Mouse (Mus musculus) heart, postnatal 0 days (tissue): ENCODE results near the gene Prdm1. TPM values are rescaled to one million over a fixed set of nuclear protein-coding genes. Genes with fewer than 3 reads are reported as not detected.

Experiments used
- ATAC-seq: fragments of 200-750 bp; cut with Nextera tagmentation; 2 replicates; pipeline ENCODE4 v1.8.0; 2017; ENCODE audit warnings: low read depth, moderate number of reproducible peaks, moderate library complexity; ENCODE audit not compliant: insufficient read depth
- DNase-seq: peaks from one replicate; pipeline ENCODE4 v3.0.0-alpha.2; 2016; ENCODE audit warnings: low spot score
- H3K27ac ChIP-seq: fragments of 300-500 bp; sonication (generic); 2 replicates; pipeline ENCODE4 v1.5.1; 2014; ENCODE audit warnings: low read depth, mild to moderate bottlenecking
- H3K27me3 ChIP-seq: fragments of 300-500 bp; sonication (generic); 2 replicates; pipeline ENCODE4 v1.6.1; 2014; ENCODE audit warnings: low read length, mixed read lengths; ENCODE audit not compliant: control insufficient read depth, insufficient read depth
- H3K36me3 ChIP-seq: fragments of 300-500 bp; sonication (generic); replicated peaks from 2 replicates; pipeline ENCODE4 v1.6.1; 2014; ENCODE audit warnings: low read length, mixed read lengths; ENCODE audit not compliant: control insufficient read depth, insufficient read depth
- H3K4me1 ChIP-seq: fragments of 300-500 bp; sonication (generic); 2 replicates; pipeline ENCODE4 v1.6.1; 2014; ENCODE audit warnings: antibody characterized with exemption; ENCODE audit not compliant: control insufficient read depth, insufficient read depth
- H3K4me2 ChIP-seq: fragments of 300-500 bp; sonication (generic); 2 replicates; pipeline ENCODE4 v1.6.1; 2014; ENCODE audit warnings: low read depth, mild to moderate bottlenecking, low read length, moderate library complexity
- H3K4me3 ChIP-seq: fragments of 300-500 bp; sonication (generic); 2 replicates; pipeline ENCODE4 v1.5.1; 2014; ENCODE audit warnings: low read depth, low read length
- H3K9ac ChIP-seq: fragments of 300-500 bp; sonication (generic); replicated peaks from 2 replicates; pipeline ENCODE4 v1.6.1; 2014; ENCODE audit warnings: low read depth, low read length, mixed read lengths
- H3K9me3 ChIP-seq: fragments of 300-500 bp; sonication (generic); replicated peaks from 2 replicates; pipeline ENCODE4 v1.6.1; 2016; ENCODE audit warnings: low read length; ENCODE audit not compliant: control insufficient read depth
- CTCF ChIP-seq: IDR thresholded peaks from 2 replicates; pipeline ENCODE4 v1.5.1; 2016; ENCODE audit warnings: antibody characterized with exemption, control low read depth, low read depth
- EP300 ChIP-seq: IDR thresholded peaks from 2 replicates; pipeline ENCODE4 v1.6.1; 2016; ENCODE audit warnings: antibody characterized with exemption, low read depth
- WGBS: fragments of 180-500 bp; shearing (Covaris S2); extraction: QIAGEN DNeasy Blood & Tissue Kit; methylation state at CpG from one replicate; pipeline ENCODE4 v1.1.7; 2014; 5-methylcytosine and 5-hydroxymethylcytosine counted together
- polyA plus RNA-seq: library from polyadenylated mRNA; unstranded; fragments of >200 nt; fragmentation: Nextera tagmentation; extraction: Ambion mirVana; gene quantifications from 2 replicates; pipeline ENCODE4 v1.2.1, GENCODE M21; 2015
- total RNA-seq: library from RNA; depleted of rRNA; stranded (reverse); fragments of >200 nt; gene quantifications from 2 replicates; pipeline ENCODE4 v1.2.3, GENCODE M21; 2014; ENCODE audit warnings: low replicate concordance; rRNA removed

Prdm1 gene
- total RNA-seq = 0.85 and 1.1 TPM in 2 replicates
- polyA plus RNA-seq = 0.48 and 0.63 TPM in 2 replicates

- WGBS = 6% methylated on average over 25 of the region's 25 CpGs
- peak within 1 kb of the TSS; percentile 59 for H3K4me3 ChIP-seq
- H3K36me3 ChIP-seq = no peaks in the 10 kb centered on the region
- peak within 1 kb of the TSS; percentile 76 for H3K4me2 ChIP-seq
- no peak for ATAC-seq
- TF ChIP-seq EP300 = no peak
- TF ChIP-seq CTCF = no peak
- no peaks in the 10 kb centered on the region for H3K9me3 ChIP-seq
- peak within 1 kb of the TSS; percentile 35; the same call in 1 of the 2 replicates for H3K9ac ChIP-seq
- no peak for DNase-seq
- peaks cover 66% of the 10 kb centered on the region for H3K27me3 ChIP-seq
- peaks cover 5% of the 10 kb centered on the region; the same call in 1 of the 2 replicates for H3K4me1 ChIP-seq
- no peak within 1 kb of the TSS for H3K27ac ChIP-seq
Observed at GRCm38 (mm10) chr10:44528291-44529082, at the start of gene Prdm1. Prdm1 (minus strand) TSS chr10:44528501.

GRCm38 (mm10) chr10:44565971-44566370, 37.7 kb upstream of the Prdm1 start:
- no peak for DNase-seq
- H3K27ac ChIP-seq = no peak overlapping the region
- H3K4me3 ChIP-seq = no peak overlapping the region
- WGBS = 63% methylated on average over 3 of the region's 3 CpGs
- H3K4me1 ChIP-seq = no peaks in the 10 kb centered on the region
- no peak overlapping the region for H3K9ac ChIP-seq
- H3K27me3 ChIP-seq = no peaks in the 10 kb centered on the region
- no peak for TF ChIP-seq CTCF
- no peak for TF ChIP-seq EP300
- no peaks in the 10 kb centered on the region for H3K9me3 ChIP-seq
- no peak overlapping the region for H3K4me2 ChIP-seq
- no peaks in the 10 kb centered on the region for H3K36me3 ChIP-seq
- no peak for ATAC-seq

- ATAC-seq (no peak), DNase-seq (no peak)
- no peak overlapping the region for H3K9ac ChIP-seq
- 76% methylated on average over 2 of the region's 2 CpGs for WGBS
- H3K4me2 ChIP-seq = no peak overlapping the region
- no peaks in the 10 kb centered on the region for H3K9me3 ChIP-seq
- no peaks in the 10 kb centered on the region for H3K4me1 ChIP-seq
- no peaks in the 10 kb centered on the region for H3K27me3 ChIP-seq
- H3K36me3 ChIP-seq = no peaks in the 10 kb centered on the region
- TF ChIP-seq CTCF (no peak), EP300 (no peak)
- no peak overlapping the region for H3K4me3 ChIP-seq
- no peak overlapping the region for H3K27ac ChIP-seq
Observed at GRCm38 (mm10) chr10:44565109-44565508, 36.8 kb upstream of the Prdm1 start.

GRCm38 (mm10) chr10:44556845-44557244, 28.5 kb upstream of the Prdm1 start:
- Histone ChIP-seq H3K4me1 (no peaks in the 10 kb centered on the region), H3K27ac (no peak overlapping the region), H3K4me2 (no peak overlapping the region), H3K9ac (no peak overlapping the region), H3K36me3 (no peaks in the 10 kb centered on the region), H3K4me3 (no peak overlapping the region), H3K9me3 (no peaks in the 10 kb centered on the region), H3K27me3 (no peaks in the 10 kb centered on the region)
- whole genome bisulfite sequencing = 73% methylated on average over 4 of the region's 4 CpGs
- DNase-seq (no peak), ATAC-seq (no peak)
- TF ChIP-seq EP300 = no peak
- no peak for TF ChIP-seq CTCF

GRCm38 (mm10) chr10:44555317-44555716, 27.0 kb upstream of the Prdm1 start:
- DNase-seq (no peak), ATAC-seq (no peak)
- 6% methylated on average over 2 of the region's 2 CpGs for WGBS
- Histone ChIP-seq H3K4me3 (no peak overlapping the region), H3K4me1 (no peaks in the 10 kb centered on the region), H3K9ac (no peak overlapping the region), H3K27ac (no peak overlapping the region), H3K9me3 (no peaks in the 10 kb centered on the region), H3K27me3 (no peaks in the 10 kb centered on the region), H3K4me2 (no peak overlapping the region), H3K36me3 (no peaks in the 10 kb centered on the region)
- TF ChIP-seq CTCF = no peak
- no peak for TF ChIP-seq EP300
